Mouse (Mus musculus): Measurements from ENCODE around the gene Nr2c2ap.

Gene Nr2c2ap

DNA sequence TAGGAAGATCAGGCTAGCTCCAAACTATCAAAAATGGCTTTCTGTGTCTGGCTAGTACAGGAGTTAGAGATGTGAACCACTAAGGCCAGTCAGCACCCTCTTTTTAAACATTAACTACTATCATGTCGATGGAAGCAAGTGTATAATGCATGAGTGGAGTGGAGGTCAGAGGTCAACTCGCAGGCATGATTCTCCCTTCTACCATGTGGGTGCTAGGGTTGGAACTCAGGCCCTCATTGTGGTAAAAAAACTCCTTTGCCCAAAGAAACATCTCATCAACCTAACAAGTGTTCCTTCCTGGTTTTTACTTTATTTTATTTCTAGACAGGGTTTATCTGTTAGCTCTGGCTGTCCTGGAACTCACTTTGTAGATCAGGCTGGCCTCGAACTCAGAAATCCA lies 39.6 kb downstream of the Nr2c2ap start:
- DNase-seq, result no peak

DNA sequence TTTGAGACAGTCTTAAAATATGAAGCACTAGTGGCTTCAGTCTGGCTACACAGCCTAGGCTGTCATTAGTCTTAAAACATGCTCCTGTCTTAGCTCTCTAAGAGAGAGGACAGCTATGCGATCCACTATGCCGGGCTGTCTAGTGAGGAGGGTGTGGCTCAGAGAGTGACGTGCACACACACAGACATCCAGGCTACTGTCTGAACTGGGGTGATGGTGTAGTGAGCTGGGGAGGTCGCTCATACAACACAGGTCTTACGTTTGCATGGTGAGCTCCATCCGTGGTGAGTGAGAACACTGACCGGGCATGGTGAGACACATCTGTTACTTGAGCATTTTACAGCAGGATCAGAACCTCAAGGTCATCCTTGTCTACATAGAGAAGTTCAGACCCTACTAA lies 40.1 kb downstream of the Nr2c2ap start:
- no peak for DNase-seq

DNA sequence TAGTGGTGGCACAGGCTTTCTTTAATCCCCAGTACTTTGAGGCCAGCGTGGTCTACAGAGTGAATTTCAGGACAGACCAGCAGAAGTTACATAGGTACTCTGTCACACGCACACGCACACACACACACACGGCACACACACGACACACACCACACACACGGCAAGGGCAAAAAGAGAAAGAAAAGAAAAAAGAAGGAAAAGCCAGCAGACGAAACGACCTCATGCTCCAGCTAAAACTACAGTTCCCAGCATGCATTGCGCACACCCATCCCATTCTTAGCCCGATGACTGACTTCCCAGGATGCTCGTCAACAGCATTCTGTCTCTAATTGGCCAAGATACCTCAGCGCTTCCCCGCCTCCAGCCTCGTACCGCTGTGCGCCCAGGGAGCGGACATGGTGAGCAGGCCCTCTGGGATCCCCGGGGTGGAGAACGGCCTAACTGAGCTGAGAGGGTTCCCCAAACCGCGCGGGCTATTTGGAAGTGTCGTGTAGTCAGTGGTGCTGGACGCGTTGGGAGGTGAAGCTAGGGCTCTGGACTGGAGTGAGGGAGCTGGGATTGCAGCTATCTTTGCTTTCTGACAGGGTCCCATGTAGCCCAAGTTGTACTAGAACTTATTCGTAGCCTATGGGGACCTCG lies 41.0 kb downstream of the Nr2c2ap start, which contains the start of gene Tmem161a:
Gene Tmem161a, plus strand, starts transcription at position 314 of the 639 bp plus-strand sequence.
- peak; percentile 95 for DNase-seq

DNA sequence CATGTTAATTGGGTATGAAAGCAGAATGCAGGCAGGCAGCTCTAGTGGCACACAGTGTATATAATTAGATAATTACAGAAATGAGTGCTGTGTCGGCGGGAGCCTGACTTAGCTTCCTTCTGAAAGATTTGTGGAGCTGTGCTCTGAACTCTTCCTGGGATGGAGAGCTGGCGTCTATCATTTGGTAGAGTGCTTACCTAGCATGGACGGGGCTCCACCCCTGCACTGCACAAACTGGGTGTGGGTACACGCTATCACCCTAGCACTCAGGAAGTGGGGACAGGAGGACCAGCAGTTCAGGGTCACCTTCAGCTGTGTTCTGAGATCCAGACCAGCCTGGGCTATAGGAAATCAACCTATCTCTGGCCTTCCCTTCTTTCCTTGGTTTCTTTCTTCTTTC lies 42.2 kb downstream of the Nr2c2ap start:
- DNase-seq, result no peak

DNA sequence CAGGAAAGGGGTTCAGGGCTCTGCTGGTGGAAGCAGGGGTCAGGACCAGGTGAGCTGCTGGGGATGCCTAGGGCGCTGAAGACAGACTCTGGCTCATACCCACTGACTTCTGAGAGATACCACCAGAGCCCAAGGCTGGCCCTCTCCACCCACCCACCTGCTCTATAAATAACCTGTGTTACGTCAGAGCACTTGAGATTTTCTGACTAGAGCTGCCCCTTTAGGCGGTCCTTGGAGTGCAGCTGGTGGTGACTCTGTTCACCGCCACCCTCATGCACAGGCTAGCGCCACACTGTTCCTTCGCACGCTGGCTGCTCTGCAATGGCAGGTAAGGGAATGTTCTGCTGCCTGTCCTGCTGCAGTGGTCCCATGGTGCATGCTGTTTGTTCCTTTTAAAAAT lies 42.9 kb downstream of the Nr2c2ap start:
- DNase-seq, result no peak

DNA sequence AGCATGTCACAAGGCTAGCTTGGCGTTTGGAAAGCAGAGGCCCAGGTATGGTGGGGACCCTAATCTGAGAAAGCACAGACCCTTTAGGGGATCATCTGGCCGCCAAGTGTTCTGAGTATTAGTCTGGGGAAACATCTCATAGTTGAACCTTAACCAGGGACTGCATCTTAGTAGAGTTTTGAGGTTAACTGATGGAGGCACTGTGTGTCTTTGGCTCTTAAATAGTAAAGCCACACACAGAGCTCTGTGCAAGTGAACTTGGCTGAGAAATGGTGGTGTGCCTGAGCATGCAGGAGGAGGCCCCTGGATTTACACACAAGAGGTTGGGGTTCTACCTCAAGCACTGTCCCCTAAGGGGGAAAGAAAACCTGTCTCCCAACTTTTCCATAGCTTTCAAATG lies 47.1 kb downstream of the Nr2c2ap start:
- no peak for DNase-seq

DNA sequence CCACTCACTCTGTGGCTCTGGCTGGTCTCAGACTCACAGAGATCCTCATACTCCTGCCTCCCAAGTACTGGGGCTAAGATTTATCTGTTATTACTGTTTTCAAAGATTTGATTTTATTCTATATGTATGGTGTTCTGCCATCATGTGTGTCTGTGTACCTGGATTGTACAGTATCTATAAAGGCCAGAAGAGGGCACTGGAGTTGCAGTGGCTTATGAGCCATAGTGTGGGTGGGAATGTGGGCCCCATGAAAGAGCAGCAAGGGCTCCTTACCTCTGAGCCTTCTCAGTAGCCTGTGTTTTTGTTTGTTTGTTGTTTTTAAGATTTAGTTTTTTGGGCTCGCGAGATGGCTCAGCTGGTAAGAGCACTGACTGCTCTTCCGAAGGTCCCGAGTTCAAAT lies 47.9 kb downstream of the Nr2c2ap start:
- DNase-seq, result no peak

DNA sequence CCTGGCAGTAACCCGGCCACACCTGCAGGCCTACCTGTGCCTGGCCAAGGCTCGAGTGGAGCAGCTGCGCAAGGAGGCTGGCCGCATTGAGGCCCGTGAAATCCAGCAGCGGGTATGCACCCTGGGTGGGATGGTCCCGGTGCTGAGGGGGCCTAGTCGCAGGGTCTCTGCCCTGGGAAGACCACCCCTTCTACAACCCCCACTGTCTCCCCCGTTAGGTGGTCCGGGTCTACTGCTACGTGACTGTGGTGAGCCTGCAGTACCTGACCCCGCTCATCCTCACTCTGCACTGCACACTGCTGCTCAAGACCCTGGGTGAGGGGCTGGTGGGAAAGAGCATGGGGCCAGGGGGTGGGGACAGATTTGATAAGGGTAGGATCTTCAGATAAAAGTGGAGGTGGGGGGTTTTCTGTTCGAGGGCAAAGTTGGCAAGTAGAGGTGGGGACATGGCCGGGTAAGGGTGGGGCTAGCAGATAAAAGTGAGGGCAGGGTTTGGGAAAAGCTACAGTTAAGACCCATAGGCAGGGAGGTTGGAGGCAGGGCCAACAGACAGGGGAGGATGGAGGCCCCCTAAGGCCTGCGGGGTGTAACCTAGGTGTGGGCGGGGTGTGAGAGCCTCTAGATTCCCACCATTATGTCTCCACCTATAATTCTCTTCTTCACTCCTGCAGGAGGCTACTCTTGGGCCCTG lies 50.2 kb downstream of the Nr2c2ap start:
- no peak for DNase-seq

DNA sequence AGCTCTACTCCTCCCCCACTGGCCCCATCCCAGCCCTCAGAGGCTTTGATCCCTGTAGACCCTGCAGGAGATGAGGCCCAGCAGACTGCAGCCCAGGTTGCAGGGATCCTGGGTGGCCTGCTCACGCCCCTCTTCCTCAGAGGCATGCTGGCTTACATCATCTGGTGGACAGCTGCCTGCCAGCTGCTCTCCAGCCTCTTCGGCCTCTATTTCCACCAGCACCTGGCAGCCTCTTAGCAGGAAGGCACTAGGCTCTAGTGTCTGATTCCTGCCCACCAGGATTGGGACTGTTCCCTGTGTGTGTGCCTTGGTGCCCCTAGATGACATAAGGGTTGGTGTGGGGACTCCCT lies 50.7 kb downstream of the Nr2c2ap start:
- DNase-seq, result no peak

DNA sequence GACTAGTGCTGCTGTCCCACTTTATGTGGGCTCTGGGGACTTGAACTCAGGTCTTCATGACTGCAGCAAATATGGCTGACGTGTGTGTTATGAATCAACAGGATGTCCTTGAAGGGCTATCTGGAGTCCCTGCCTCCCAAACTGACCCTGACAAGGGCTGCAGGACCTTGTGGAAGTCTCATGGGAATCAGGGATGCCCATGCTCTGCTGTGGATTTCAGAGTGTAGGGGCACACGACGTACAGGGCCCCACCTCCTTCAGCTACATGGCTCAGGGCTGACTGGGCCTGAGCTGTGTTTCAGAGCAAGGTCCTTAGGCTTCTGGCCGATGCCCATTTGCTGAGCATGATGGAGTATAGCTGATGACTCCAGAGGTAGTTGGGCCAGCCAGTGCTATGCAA lies 52.1 kb downstream of the Nr2c2ap start:
- no peak for DNase-seq
